Mouse (Mus musculus) ovary, postnatal 10 days (tissue): ENCODE results near the gene Gpx2.

Experiments used
- DNase-seq: peaks from one replicate; pipeline ENCODE4 v3.0.0; 2022; ENCODE audit warnings: low spot score

The Gpx2 gene

GRCm38 (mm10) chr12:76750866-76751459 lies 44.4 kb downstream of the Gpx2 start:
- no peak for DNase-seq
